Mouse (Mus musculus) CH12.LX (cell line): ENCODE measurements around the gene Etv2. TPM values are rescaled to one million over a fixed set of nuclear protein-coding genes. Genes with fewer than 3 reads are reported as not detected.
A peak's percentile ranks its signal among the peaks of the same experiment; 100 is the strongest.

ENCODE experiments used
- DNase-seq: peaks from one replicate; pipeline ENCODE4 v3.0.0-alpha.2; 2013; ENCODE audit errors: extremely low read depth
- H3K27ac ChIP-seq: 2 replicates; pipeline ENCODE4 v1.5.1; 2012; ENCODE audit warnings: low read depth, mild to moderate bottlenecking, control low read depth, moderate library complexity; ENCODE audit not compliant: insufficient read depth
- H3K27me3 ChIP-seq: replicated peaks from 2 replicates; pipeline ENCODE3; 2012; ENCODE audit warnings: inconsistent platforms
- H3K36me3 ChIP-seq, 2 experiments: replicated peaks in 1 of 2; 2 replicates each; pipeline versions ENCODE3 to v1.6.1; 2012; ENCODE audit warnings: inconsistent platforms in 1 of 2, low read length in 1 of 2, mild to moderate bottlenecking in 1 of 2, mixed read lengths in 1 of 2, moderate library complexity in 1 of 2; ENCODE audit not compliant: control insufficient read depth in 1 of 2, insufficient read depth in 1 of 2
- H3K4me1 ChIP-seq, 2 experiments: 2 replicates each; pipeline ENCODE4 v1.6.1; 2012; ENCODE audit warnings: inconsistent platforms in 1 of 2, moderate library complexity in 1 of 2; ENCODE audit not compliant: insufficient read depth in 2 of 2, control insufficient read depth in 1 of 2
- H3K4me2 ChIP-seq: 2 replicates; pipeline ENCODE4 v1.6.1; 2012; ENCODE audit warnings: low read depth, mild to moderate bottlenecking, control low read depth; ENCODE audit not compliant: poor library complexity, insufficient read depth, severe bottlenecking
- H3K4me3 ChIP-seq, 3 experiments: fragments of 150-350 bp in 1 of 3; sonication (generic) in 1 of 3; replicated peaks in 1 of 3; 2 replicates each; pipeline versions ENCODE3 to v1.5.1; 2011 to 2012; ENCODE audit warnings: low read depth in 2 of 3, low read length in 2 of 3, mild to moderate bottlenecking in 2 of 3, moderate library complexity in 2 of 3, control low read depth in 1 of 3, improper control_type of control experiment in 1 of 3, inconsistent platforms in 1 of 3, mixed read lengths in 1 of 3; ENCODE audit not compliant: poor library complexity in 1 of 3
- H3K79me2 ChIP-seq: replicated peaks from 2 replicates; pipeline ENCODE4 v1.6.1; 2012; ENCODE audit warnings: mild to moderate bottlenecking, moderate library complexity; ENCODE audit not compliant: control insufficient read depth, poor library complexity, insufficient read depth, severe bottlenecking; ENCODE audit errors: extremely low read depth
- H3K9ac ChIP-seq: 2 replicates; pipeline ENCODE4 v1.6.1; 2012; ENCODE audit warnings: low read depth, mild to moderate bottlenecking, control low read depth, moderate library complexity; ENCODE audit not compliant: insufficient read depth
- H3K9me3 ChIP-seq: replicated peaks from 2 replicates; pipeline ENCODE3; 2012; ENCODE audit warnings: low read length, inconsistent platforms, mixed read lengths
- BHLHE40 ChIP-seq: IDR thresholded peaks from 2 replicates; pipeline ENCODE4 v1.6.1; 2011; ENCODE audit warnings: mild to moderate bottlenecking, low read depth, low read length, improper control_type of control experiment
- CHD1 ChIP-seq: IDR thresholded peaks from 2 replicates; pipeline ENCODE4 v1.6.1; 2012; ENCODE audit warnings: low read depth, low read length, improper control_type of control experiment, inconsistent platforms
- CHD2 ChIP-seq: IDR thresholded peaks from 2 replicates; pipeline ENCODE4 v1.6.1; 2011; ENCODE audit warnings: low read length, improper control_type of control experiment
- CTCF ChIP-seq, 2 experiments: IDR thresholded peaks in 1 of 2; conservative IDR thresholded peaks in 1 of 2; 2 replicates each; pipeline ENCODE4 v1.5.1; 2011 to 2012; ENCODE audit warnings: low read depth in 2 of 2, low read length in 2 of 2, improper control_type of control experiment in 1 of 2, inconsistent platforms in 1 of 2, mild to moderate bottlenecking in 1 of 2, moderate library complexity in 1 of 2
- E2F4 ChIP-seq: IDR thresholded peaks from 2 replicates; pipeline ENCODE4 v1.6.1; 2011; ENCODE audit warnings: low read depth, low read length, improper control_type of control experiment; ENCODE audit not compliant: insufficient replicate concordance
- ELF1 ChIP-seq: IDR thresholded peaks from 2 replicates; pipeline ENCODE4 v1.6.1; 2014; ENCODE audit warnings: low read depth, mild to moderate bottlenecking, inconsistent platforms, low read length, improper control_type of control experiment
- EP300 ChIP-seq: IDR thresholded peaks from 2 replicates; pipeline ENCODE4 v1.6.1; 2011; ENCODE audit warnings: low read length, improper control_type of control experiment
- ETS1 ChIP-seq: conservative IDR thresholded peaks from 2 replicates; pipeline ENCODE4 v1.6.1; 2012; ENCODE audit warnings: low read depth, mild to moderate bottlenecking, inconsistent platforms, low read length, improper control_type of control experiment, moderate library complexity
- GABPA ChIP-seq: IDR thresholded peaks from 2 replicates; pipeline ENCODE4 v1.6.1; 2012; ENCODE audit warnings: low read depth, low read length, improper control_type of control experiment, inconsistent platforms; ENCODE audit not compliant: insufficient replicate concordance
- HCFC1 ChIP-seq: IDR thresholded peaks from 2 replicates; pipeline ENCODE4 v1.6.1; 2012; ENCODE audit warnings: low read depth, mild to moderate bottlenecking, inconsistent platforms, low read length, improper control_type of control experiment
- IRF4 ChIP-seq: IDR thresholded peaks from 2 replicates; pipeline ENCODE4 v1.6.1; 2014; ENCODE audit warnings: low read depth, mild to moderate bottlenecking, inconsistent platforms, low read length, improper control_type of control experiment
- JUN ChIP-seq: IDR thresholded peaks from 2 replicates; pipeline ENCODE4 v1.6.1; 2011; ENCODE audit warnings: low read depth, mild to moderate bottlenecking, low read length, improper control_type of control experiment, moderate library complexity; ENCODE audit not compliant: insufficient read depth
- JUND ChIP-seq: conservative IDR thresholded peaks from 2 replicates; pipeline ENCODE4 v1.6.1; 2011; ENCODE audit warnings: low read depth, low read length, improper control_type of control experiment
- MAFK ChIP-seq: IDR thresholded peaks from 2 replicates; pipeline ENCODE4 v1.6.1; 2011; ENCODE audit warnings: low read length, improper control_type of control experiment; ENCODE audit not compliant: insufficient replicate concordance
- MAX ChIP-seq: IDR thresholded peaks from 2 replicates; pipeline ENCODE4 v1.6.1; 2011; ENCODE audit warnings: low read length, improper control_type of control experiment
- MAZ ChIP-seq: IDR thresholded peaks from 2 replicates; pipeline ENCODE4 v1.6.1; 2012; ENCODE audit warnings: low read depth, mild to moderate bottlenecking, inconsistent platforms, low read length, improper control_type of control experiment, moderate library complexity
- MEF2A ChIP-seq: IDR thresholded peaks from 2 replicates; pipeline ENCODE4 v1.6.1; 2014; ENCODE audit warnings: low read depth, mild to moderate bottlenecking, inconsistent platforms, low read length, improper control_type of control experiment, borderline replicate concordance
- MXI1 ChIP-seq: IDR thresholded peaks from 2 replicates; pipeline ENCODE4 v1.6.1; 2011; ENCODE audit warnings: mild to moderate bottlenecking, low read depth, low read length, improper control_type of control experiment
- MYC ChIP-seq: IDR thresholded peaks from 2 replicates; pipeline ENCODE4 v1.6.1; 2011; ENCODE audit warnings: low read depth, mild to moderate bottlenecking, improper control_type of control experiment, low read length
- NELFE ChIP-seq: IDR thresholded peaks from 2 replicates; pipeline ENCODE4 v1.6.1; 2011; ENCODE audit warnings: low read depth, low read length, improper control_type of control experiment
- NRF1 ChIP-seq: IDR thresholded peaks from 2 replicates; pipeline ENCODE4 v1.6.1; 2014; ENCODE audit warnings: low read depth, mild to moderate bottlenecking, inconsistent platforms, low read length, improper control_type of control experiment, moderate library complexity
- PAX5 ChIP-seq: IDR thresholded peaks from 2 replicates; pipeline ENCODE4 v1.6.1; 2012; ENCODE audit warnings: low read length, inconsistent platforms, mixed read lengths
- POLR2A ChIP-seq: IDR thresholded peaks from 2 replicates; pipeline ENCODE4 v1.6.1; 2011; ENCODE audit warnings: low read depth, mild to moderate bottlenecking, improper control_type of control experiment, low read length
- POLR2AphosphoS2 ChIP-seq: IDR thresholded peaks from 2 replicates; pipeline ENCODE4 v1.6.1; 2011; ENCODE audit warnings: low read depth, low read length, improper control_type of control experiment
- RAD21 ChIP-seq: IDR thresholded peaks from 2 replicates; pipeline ENCODE4 v1.6.1; 2011; ENCODE audit warnings: low read depth, mild to moderate bottlenecking, low read length, improper control_type of control experiment, moderate library complexity
- RCOR1 ChIP-seq: conservative IDR thresholded peaks from 2 replicates; pipeline ENCODE4 v1.6.1; 2012; ENCODE audit warnings: low read depth, mild to moderate bottlenecking, inconsistent platforms, low read length, improper control_type of control experiment
- SIN3A ChIP-seq: IDR thresholded peaks from 2 replicates; pipeline ENCODE4 v1.6.1; 2012; ENCODE audit warnings: low read length, improper control_type of control experiment, inconsistent platforms
- SMC3 ChIP-seq: IDR thresholded peaks from 2 replicates; pipeline ENCODE4 v1.6.1; 2011; ENCODE audit warnings: low read depth, low read length, improper control_type of control experiment
- TBP ChIP-seq: conservative IDR thresholded peaks from 2 replicates; pipeline ENCODE4 v1.6.1; 2011; ENCODE audit warnings: low read depth, low read length, improper control_type of control experiment
- TCF12 ChIP-seq: IDR thresholded peaks from 2 replicates; pipeline ENCODE4 v1.6.1; 2014; ENCODE audit warnings: low read depth, mild to moderate bottlenecking, inconsistent platforms, low read length, improper control_type of control experiment
- UBTF ChIP-seq: IDR thresholded peaks from 2 replicates; pipeline ENCODE4 v1.6.1; 2012; ENCODE audit warnings: low read depth, mild to moderate bottlenecking, inconsistent platforms, low read length, improper control_type of control experiment, moderate library complexity
- USF1 ChIP-seq: IDR thresholded peaks from 2 replicates; pipeline ENCODE4 v1.6.1; 2014; ENCODE audit warnings: low read depth, mild to moderate bottlenecking, inconsistent platforms, low read length, improper control_type of control experiment
- USF2 ChIP-seq: conservative IDR thresholded peaks from 2 replicates; pipeline ENCODE4 v1.6.1; 2011; ENCODE audit warnings: low read depth, low read length, improper control_type of control experiment
- ZKSCAN1 ChIP-seq: IDR thresholded peaks from 2 replicates; pipeline ENCODE4 v1.6.1; 2012; ENCODE audit warnings: low read depth, inconsistent platforms, low read length, improper control_type of control experiment, borderline replicate concordance
- ZMIZ1 ChIP-seq: IDR thresholded peaks from 2 replicates; pipeline ENCODE4 v1.6.1; 2012; ENCODE audit warnings: low read depth, mild to moderate bottlenecking, inconsistent platforms, low read length, improper control_type of control experiment
- ZNF384 ChIP-seq: IDR thresholded peaks from 2 replicates; pipeline ENCODE4 v1.6.1; 2012; ENCODE audit warnings: low read depth, low read length, improper control_type of control experiment, inconsistent platforms
- dilution Hi-C: fragments of 300-500 bp; cut with MboI; formaldehyde crosslinking; loops from 2 replicates; pipeline ENCODE4 v1.14.3; 2020; ENCODE audit warnings: low sequenced_read_pairs; ENCODE audit not compliant: extremely low pct_unique_long_range_greater_than_20kb, extremely low pct_ligation_motif_present
- in situ Hi-C: fragments of 300-500 bp; cut with MboI; formaldehyde crosslinking; loops from 3 replicates; pipeline ENCODE4 v1.14.3; 2019; ENCODE audit warnings: low sequenced_read_pairs, low pct_ligation_motif_present, low pct_unique_long_range_greater_than_20kb, mixed read lengths
- polyA plus RNA-seq: library from polyadenylated mRNA; unstranded; fragments of >175 nt; gene quantifications from 2 replicates; pipeline ENCODE4 v1.2.1, GENCODE M21; 2012; ENCODE audit warnings: low read depth; ENCODE audit not compliant: insufficient read length
- total RNA-seq, 2 experiments: library from RNA; depleted of rRNA; stranded (reverse); fragments of 300-350 nt in 1 of 2; fragments of >200 nt in 1 of 2; gene quantifications; 2 replicates each; pipeline ENCODE4 v1.2.3; 2012 to 2014

Etv2 gene
- total and polyA plus RNA-seq, 3 experiments = not detected

- TF ChIP-seq ETS1 (no peak), ZKSCAN1 (no peak), MAFK (no peak), HCFC1 (peak; percentile 39), USF1 (no peak), USF2 (no peak), PAX5 (no peak)
Measured at GRCm38 (mm10) chr7:30607706-30608309, 27.8 kb downstream of the Etv2 start (continued).

DNA sequence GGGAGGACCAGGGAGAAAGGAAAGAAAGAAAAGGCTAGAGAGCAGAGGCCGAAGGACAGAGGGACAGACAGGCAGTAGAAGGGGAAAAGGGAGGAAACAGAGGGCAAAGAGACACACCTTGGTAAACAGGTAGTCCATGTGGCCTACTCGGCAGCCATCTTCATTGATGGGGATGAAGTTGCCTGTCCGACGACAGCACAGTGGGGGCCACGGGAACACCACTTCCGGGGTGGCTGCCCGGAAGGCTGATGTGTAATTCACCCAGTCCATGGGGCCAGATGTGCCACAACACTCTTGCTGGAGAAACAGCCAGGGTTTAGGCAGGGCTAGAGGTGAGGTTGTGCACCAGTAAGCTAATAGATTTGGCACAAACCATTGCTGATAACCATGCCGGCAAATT lies 30.7 kb downstream of the Etv2 start:
- Histone ChIP-seq H3K9ac (peak overlapping the region; percentile 51), H3K9me3 (peaks cover 3% of the 10 kb centered on the region), H3K79me2 (peaks cover 3% of the 10 kb centered on the region), H3K27ac (peak overlapping the region; percentile 64), H3K4me1 (peaks cover 23 to 29% of the 10 kb centered on the region in 2 experiments), H3K4me2 (peak overlapping the region; percentile 52), H3K27me3 (no peaks in the 10 kb centered on the region), H3K36me3 (peaks cover 0 to 31% of the 10 kb centered on the region in 2 experiments), H3K4me3 (peak overlapping the region in 2 of 3 experiments; percentile 23 to 60)
- TF ChIP-seq POLR2AphosphoS2 (no peak), CHD2 (no peak), MXI1 (no peak), TBP (no peak), CTCF (conservative IDR thresholded peaks at IDR 0.05 in 1 of 2, IDR thresholded peaks at IDR 0.05 in 1 of 2; ENCODE audit: low read depth in 2 of 2, low read length in 2 of 2) (no peak), ZMIZ1 (no peak), RAD21 (no peak), MYC (peak; percentile 66), NRF1 (0 out of 2 replicates have a peak, but pooled peaks have one; percentile 26), ZKSCAN1 (no peak), HCFC1 (peak; percentile 26; the same call in 1 of the 2 replicates), SMC3 (no peak), MAX (no peak), MAZ (peak; percentile 69; the same call in 1 of the 2 replicates), MAFK (no peak), ZNF384 (no peak), MEF2A (no peak), BHLHE40 (no peak), GABPA (no peak), E2F4 (no peak), IRF4 (no peak), NELFE (no peak), USF2 (no peak), CHD1 (no peak), ETS1 (no peak), SIN3A (no peak), RCOR1 (no peak), EP300 (no peak), POLR2A (peak; percentile 40; the same call in 1 of the 2 replicates), JUND (no peak), ELF1 (peak; percentile 90), TCF12 (peak; percentile 58), UBTF (no peak), PAX5 (no peak), JUN (no peak)
- DNase-seq = no peak
- in situ Hi-C loops = loop anchor here (5.0 kb wide), 1 partner anchor 48 kb away; the partner anchor contains the start of gene Lin37
- dilution Hi-C loops = no loop called here
